Mouse (Mus musculus): ENCODE data around the gene Pcdh15. TPM values are rescaled to one million over a fixed set of nuclear protein-coding genes. Genes with fewer than 3 reads are reported as not detected.

Pcdh15 gene
- polyA plus RNA-seq, 2 experiments: 1.0 TPM

DNA sequence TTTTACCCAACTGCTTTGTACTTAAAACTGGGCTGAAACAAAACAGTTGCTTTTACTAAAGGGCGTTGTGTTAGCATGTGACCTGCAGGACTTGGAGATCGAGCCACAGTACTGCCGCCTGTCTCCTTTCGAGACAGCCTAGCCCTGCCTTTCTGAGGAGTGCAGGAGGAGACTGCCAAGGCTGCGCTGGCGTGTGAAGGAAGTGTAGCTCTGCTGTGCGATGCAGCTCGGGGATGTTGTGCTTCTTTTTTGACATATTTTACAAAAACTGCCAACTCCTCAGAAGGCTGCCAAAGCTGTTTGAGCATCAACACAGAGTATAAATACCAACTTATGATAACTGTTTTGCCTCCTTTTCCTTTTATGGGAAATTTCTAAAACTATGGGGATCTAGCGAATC is 953.9 kb downstream of the Pcdh15 start:
- TF ChIP-seq POLR2A (IDR thresholded peaks at IDR 0.05; ENCODE audit: borderline replicate concordance, extremely low read depth, insufficient read depth, insufficient read length): no peak
- H3K4me3 ChIP-seq (replicated peaks; ENCODE audit: low read length): no peak overlapping the region
- no peaks in the 10 kb centered on the region for H3K4me1 ChIP-seq (ENCODE audit: control insufficient read depth, insufficient read depth, low read length)
- 52% methylated on average over 9 of the region's 9 CpGs for WGBS
- no peak overlapping the region for H3K9ac ChIP-seq (ENCODE audit: low read depth, low read length, severe bottlenecking)
- no peak overlapping the region for H3K4me2 ChIP-seq (replicated peaks; ENCODE audit: low read depth, low read length, severe bottlenecking)
- no peaks in the 10 kb centered on the region for H3K9me3 ChIP-seq (ENCODE audit: control insufficient read depth, low read length)
- ATAC-seq (ENCODE audit: low FRiP score, low read depth) (no peak), DNase-seq (ENCODE audit: low spot score) (no peak)
- no peaks in the 10 kb centered on the region for H3K36me3 ChIP-seq (ENCODE audit: control insufficient read depth, insufficient read depth, low read length)
- no peak overlapping the region for H3K27ac ChIP-seq (replicated peaks; ENCODE audit: low read depth, low read length)
- H3K27me3 ChIP-seq (ENCODE audit: control insufficient read depth, insufficient read depth, low read length): no peaks in the 10 kb centered on the region

- Histone ChIP-seq H3K9me3 (ENCODE audit: control insufficient read depth, low read length) (no peaks in the 10 kb centered on the region), H3K27ac (replicated peaks; ENCODE audit: low read depth, low read length) (no peak overlapping the region), H3K4me1 (ENCODE audit: control insufficient read depth, insufficient read depth, low read length) (no peaks in the 10 kb centered on the region), H3K4me2 (replicated peaks; ENCODE audit: low read depth, low read length, severe bottlenecking) (no peak overlapping the region), H3K9ac (ENCODE audit: low read depth, low read length, severe bottlenecking) (no peak overlapping the region), H3K27me3 (ENCODE audit: control insufficient read depth, insufficient read depth, low read length) (no peaks in the 10 kb centered on the region), H3K4me3 (replicated peaks; ENCODE audit: low read length) (no peak overlapping the region), H3K36me3 (ENCODE audit: control insufficient read depth, insufficient read depth, low read length) (no peaks in the 10 kb centered on the region)
- DNase-seq (ENCODE audit: low spot score) (no peak), ATAC-seq (ENCODE audit: low FRiP score, low read depth) (no peak)
- 83% methylated on average over 4 of the region's 4 CpGs for WGBS
- TF ChIP-seq POLR2A (IDR thresholded peaks at IDR 0.05; ENCODE audit: borderline replicate concordance, extremely low read depth, insufficient read depth, insufficient read length): no peak
These were observed 987.5 kb downstream of the Pcdh15 start for GRCm38 (mm10) chr10:74086653-74087052.

- no peak overlapping the region for H3K4me2 ChIP-seq (replicated peaks; ENCODE audit: low read depth, low read length, severe bottlenecking)
- H3K9ac ChIP-seq (ENCODE audit: low read depth, low read length, severe bottlenecking): no peak overlapping the region
- H3K4me3 ChIP-seq (replicated peaks; ENCODE audit: low read length): no peak overlapping the region
- ATAC-seq (ENCODE audit: low FRiP score, low read depth) (no peak), DNase-seq (ENCODE audit: low spot score) (no peak)
- H3K9me3 ChIP-seq (ENCODE audit: control insufficient read depth, low read length): no peaks in the 10 kb centered on the region
- H3K27ac ChIP-seq (replicated peaks; ENCODE audit: low read depth, low read length): no peak overlapping the region
- 97% methylated on average over 1 of the region's 1 CpGs for WGBS
- TF ChIP-seq POLR2A (IDR thresholded peaks at IDR 0.05; ENCODE audit: borderline replicate concordance, extremely low read depth, insufficient read depth, insufficient read length): no peak
- H3K27me3 ChIP-seq (ENCODE audit: control insufficient read depth, insufficient read depth, low read length): no peaks in the 10 kb centered on the region
- H3K36me3 ChIP-seq (ENCODE audit: control insufficient read depth, insufficient read depth, low read length): no peaks in the 10 kb centered on the region
- no peaks in the 10 kb centered on the region for H3K4me1 ChIP-seq (ENCODE audit: control insufficient read depth, insufficient read depth, low read length)
These were observed 999.2 kb downstream of the Pcdh15 start for GRCm38 (mm10) chr10:74098296-74098695.

- WGBS: 49% methylated on average over 1 of the region's 1 CpGs
- ATAC-seq (ENCODE audit: low FRiP score, low read depth) (no peak), DNase-seq (ENCODE audit: low spot score) (no peak)
- H3K36me3 ChIP-seq (ENCODE audit: control insufficient read depth, insufficient read depth, low read length): no peaks in the 10 kb centered on the region
- no peaks in the 10 kb centered on the region for H3K4me1 ChIP-seq (ENCODE audit: control insufficient read depth, insufficient read depth, low read length)
- no peak for TF ChIP-seq POLR2A (IDR thresholded peaks at IDR 0.05; ENCODE audit: borderline replicate concordance, extremely low read depth, insufficient read depth, insufficient read length)
- no peaks in the 10 kb centered on the region for H3K9me3 ChIP-seq (ENCODE audit: control insufficient read depth, low read length)
- no peak overlapping the region for H3K9ac ChIP-seq (ENCODE audit: low read depth, low read length, severe bottlenecking)
- H3K27ac ChIP-seq (replicated peaks; ENCODE audit: low read depth, low read length): no peak overlapping the region
- H3K4me2 ChIP-seq (replicated peaks; ENCODE audit: low read depth, low read length, severe bottlenecking): no peak overlapping the region
- no peak overlapping the region for H3K4me3 ChIP-seq (replicated peaks; ENCODE audit: low read length)
- no peaks in the 10 kb centered on the region for H3K27me3 ChIP-seq (ENCODE audit: control insufficient read depth, insufficient read depth, low read length)
These were observed 1015.0 kb downstream of the Pcdh15 start for GRCm38 (mm10) chr10:74114107-74114506.

DNA sequence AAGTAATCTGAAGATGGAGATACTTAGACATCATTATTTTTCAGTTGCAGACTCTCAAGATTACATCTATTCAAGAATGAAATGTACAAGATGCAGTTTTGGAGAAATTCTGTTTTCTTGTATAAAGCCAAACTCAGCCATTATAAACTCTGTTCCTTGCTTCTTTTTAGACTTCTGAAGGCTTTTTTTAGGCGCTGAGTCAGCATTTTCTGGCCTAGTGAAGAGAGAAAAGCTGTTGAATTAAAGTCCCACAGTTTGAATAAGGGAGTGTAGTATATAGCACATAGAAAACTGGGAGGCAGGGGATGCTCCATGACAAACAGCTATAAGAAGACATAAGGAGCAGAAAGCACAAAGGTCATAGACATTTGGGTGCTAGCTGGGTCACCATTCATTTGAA is 1017.7 kb downstream of the Pcdh15 start:
- DNase-seq (ENCODE audit: low spot score) (no peak), ATAC-seq (ENCODE audit: low FRiP score, low read depth) (no peak)
- no peaks in the 10 kb centered on the region for H3K27me3 ChIP-seq (ENCODE audit: control insufficient read depth, insufficient read depth, low read length)
- no peak overlapping the region for H3K4me2 ChIP-seq (replicated peaks; ENCODE audit: low read depth, low read length, severe bottlenecking)
- H3K27ac ChIP-seq (replicated peaks; ENCODE audit: low read depth, low read length): no peak overlapping the region
- 54% methylated on average over 1 of the region's 1 CpGs for WGBS
- H3K36me3 ChIP-seq (ENCODE audit: control insufficient read depth, insufficient read depth, low read length): no peaks in the 10 kb centered on the region
- TF ChIP-seq POLR2A (IDR thresholded peaks at IDR 0.05; ENCODE audit: borderline replicate concordance, extremely low read depth, insufficient read depth, insufficient read length): no peak
- H3K9me3 ChIP-seq (ENCODE audit: control insufficient read depth, low read length): no peaks in the 10 kb centered on the region
- no peak overlapping the region for H3K4me3 ChIP-seq (replicated peaks; ENCODE audit: low read length)
- H3K4me1 ChIP-seq (ENCODE audit: control insufficient read depth, insufficient read depth, low read length): no peaks in the 10 kb centered on the region
- H3K9ac ChIP-seq (ENCODE audit: low read depth, low read length, severe bottlenecking): no peak overlapping the region

DNA sequence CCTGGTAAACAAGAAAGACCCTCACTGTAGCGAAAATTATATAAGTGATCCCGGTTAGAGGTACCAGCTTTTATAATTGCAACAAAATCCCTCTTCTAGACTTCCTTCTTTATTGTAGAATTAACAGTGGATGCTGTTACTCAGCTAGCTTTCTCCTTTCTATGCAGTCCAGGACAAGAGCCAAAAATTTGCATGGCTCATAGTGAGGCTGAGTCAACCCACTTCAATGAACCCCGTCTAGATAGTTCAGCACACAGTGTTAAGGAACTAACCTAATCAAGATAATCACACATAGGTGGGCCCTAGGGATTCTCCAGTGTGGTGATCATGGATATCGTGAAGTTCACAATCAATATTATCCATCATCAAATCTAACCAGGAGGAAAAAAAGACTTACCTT is 1024.3 kb downstream of the Pcdh15 start:
- 89% methylated on average over 4 of the region's 4 CpGs for WGBS
- TF ChIP-seq POLR2A (IDR thresholded peaks at IDR 0.05; ENCODE audit: borderline replicate concordance, extremely low read depth, insufficient read depth, insufficient read length): no peak
- Histone ChIP-seq H3K27ac (replicated peaks; ENCODE audit: low read depth, low read length) (no peak overlapping the region), H3K9me3 (ENCODE audit: control insufficient read depth, low read length) (no peaks in the 10 kb centered on the region), H3K4me1 (ENCODE audit: control insufficient read depth, insufficient read depth, low read length) (no peaks in the 10 kb centered on the region), H3K4me2 (replicated peaks; ENCODE audit: low read depth, low read length, severe bottlenecking) (no peak overlapping the region), H3K9ac (ENCODE audit: low read depth, low read length, severe bottlenecking) (no peak overlapping the region), H3K36me3 (ENCODE audit: control insufficient read depth, insufficient read depth, low read length) (no peaks in the 10 kb centered on the region), H3K27me3 (ENCODE audit: control insufficient read depth, insufficient read depth, low read length) (no peaks in the 10 kb centered on the region), H3K4me3 (replicated peaks; ENCODE audit: low read length) (no peak overlapping the region)
- ATAC-seq (ENCODE audit: low FRiP score, low read depth) (no peak), DNase-seq (ENCODE audit: low spot score) (no peak)

All from limb, embryonic 14.5 days (tissue).